Mouse (Mus musculus) cerebellum, postnatal 36 days (tissue): ENCODE measurements around the gene Acbd3.

Experiments used
- DNase-seq, 2 experiments: peaks; one replicate each; pipeline ENCODE4 v3.0.0; 2021 to 2022; ENCODE audit warnings: mixed read lengths in 2 of 2

The Acbd3 gene

GRCm38 (mm10) chr1:180725704-180726179 is at the start of gene Acbd3:
TSS of gene Acbd3 (plus strand) at chr1:180726043.
- peak; percentile 85 to 88 for DNase-seq

- DNase-seq = no peak
Measured at GRCm38 (mm10) chr1:180691284-180691683, 34.6 kb upstream of the Acbd3 start.

DNA sequence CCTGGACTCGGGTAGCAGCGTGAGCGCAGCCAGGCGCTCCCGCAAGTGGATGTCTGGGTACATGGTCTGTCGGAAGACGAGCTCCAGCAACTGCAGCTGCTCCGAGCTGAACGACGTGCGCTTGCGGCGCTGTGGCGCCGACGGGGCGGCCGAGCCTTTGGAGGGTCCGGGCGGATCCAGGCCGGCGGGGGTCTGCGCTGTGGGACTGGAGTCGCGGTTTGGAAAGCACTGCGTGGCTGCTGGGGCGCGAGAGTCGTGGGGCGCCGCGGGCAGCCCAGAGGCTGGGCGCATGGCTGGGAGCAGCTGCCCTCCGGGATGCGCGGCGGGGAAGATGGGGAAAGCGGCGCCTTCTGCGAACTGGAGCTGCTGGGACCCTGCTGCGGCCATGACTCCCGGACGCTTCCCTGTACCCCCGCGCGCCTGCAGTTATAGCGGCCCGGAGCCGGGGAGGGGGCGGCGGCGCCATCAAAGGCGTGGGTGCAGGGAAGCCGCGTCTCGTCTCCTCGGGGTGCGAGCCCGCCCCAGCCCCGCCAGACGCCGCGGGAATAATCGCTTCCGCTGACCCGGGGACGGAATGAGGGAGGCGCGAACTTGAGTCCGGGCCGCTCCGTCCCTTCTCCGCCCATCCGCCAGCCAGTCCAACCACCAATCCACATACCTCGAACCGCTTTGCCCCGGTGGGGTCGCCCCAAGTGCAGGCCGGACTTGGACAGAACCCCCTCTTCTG is 29.1 kb upstream of the Acbd3 start, which contains the start of gene Mixl1:
Mixl1 (minus strand) TSS at position 409 of the 727 bp plus-strand sequence.
- no peak for DNase-seq

DNA sequence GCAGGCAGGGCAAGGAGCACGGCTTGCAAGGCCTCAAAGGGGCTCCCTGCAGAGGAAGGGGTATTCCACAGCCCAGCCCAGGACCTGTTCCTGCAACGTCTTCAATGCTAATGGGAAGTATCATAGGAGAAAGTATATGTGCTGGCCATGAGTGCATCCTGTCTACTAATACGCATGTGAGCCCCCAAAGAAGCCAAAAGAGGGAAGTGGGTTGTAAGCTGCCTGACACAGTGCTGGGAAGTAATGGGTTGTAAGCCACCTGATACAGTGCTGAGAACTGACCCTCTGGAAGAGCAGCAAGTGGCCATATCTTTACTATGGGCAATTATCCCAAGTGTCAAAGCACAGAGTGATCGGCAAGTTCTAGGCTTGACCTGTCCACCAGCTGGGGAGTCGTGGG is 27.8 kb upstream of the Acbd3 start:
- no peak for DNase-seq

- no peak for DNase-seq
Measured at GRCm38 (mm10) chr1:180703400-180703799, 22.4 kb upstream of the Acbd3 start.

- DNase-seq = no peak
Measured at GRCm38 (mm10) chr1:180707368-180707767, 18.5 kb upstream of the Acbd3 start.

DNA sequence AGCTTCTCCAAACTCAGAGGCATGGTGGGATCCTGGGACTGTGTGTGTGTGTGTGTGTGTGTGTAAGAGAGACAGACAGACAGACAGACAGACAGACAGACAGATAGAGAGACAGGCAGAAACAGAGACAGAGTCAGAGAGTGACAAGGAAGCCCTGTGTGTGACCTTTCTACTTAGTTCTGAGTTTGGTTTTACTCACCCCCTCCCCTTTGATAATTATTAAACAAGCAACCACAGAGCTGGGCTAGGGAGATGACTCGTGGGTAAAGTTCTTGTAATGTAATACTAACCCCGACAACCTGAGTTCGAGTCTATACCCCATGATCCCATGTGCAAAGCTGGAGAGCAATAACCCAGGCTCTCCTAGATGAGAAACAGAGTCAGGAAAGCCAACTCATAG is 18.0 kb upstream of the Acbd3 start:
- no peak for DNase-seq

- no peak for DNase-seq
Measured at GRCm38 (mm10) chr1:180708935-180709776, 16.7 kb upstream of the Acbd3 start.

DNA sequence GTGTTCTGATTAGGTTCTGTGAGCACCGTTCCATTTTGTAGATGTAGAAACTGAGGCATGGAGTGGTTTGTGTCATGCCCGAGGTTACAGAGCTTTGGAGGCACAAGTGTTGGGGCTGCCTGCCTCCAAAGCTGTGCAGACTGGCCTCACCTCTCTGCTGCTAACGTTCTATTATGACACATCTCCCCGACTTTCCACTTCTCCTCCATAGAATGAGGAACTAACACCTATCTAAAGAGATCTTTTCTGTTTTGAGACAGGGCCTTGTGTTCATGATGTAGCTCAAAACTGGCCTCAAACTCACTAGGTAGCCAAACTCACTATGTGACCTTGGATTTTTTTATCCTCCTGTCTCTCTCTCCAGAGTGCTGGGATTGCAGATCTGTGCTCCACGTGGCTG is 7.1 kb upstream of the Acbd3 start:
- no peak for DNase-seq

DNA sequence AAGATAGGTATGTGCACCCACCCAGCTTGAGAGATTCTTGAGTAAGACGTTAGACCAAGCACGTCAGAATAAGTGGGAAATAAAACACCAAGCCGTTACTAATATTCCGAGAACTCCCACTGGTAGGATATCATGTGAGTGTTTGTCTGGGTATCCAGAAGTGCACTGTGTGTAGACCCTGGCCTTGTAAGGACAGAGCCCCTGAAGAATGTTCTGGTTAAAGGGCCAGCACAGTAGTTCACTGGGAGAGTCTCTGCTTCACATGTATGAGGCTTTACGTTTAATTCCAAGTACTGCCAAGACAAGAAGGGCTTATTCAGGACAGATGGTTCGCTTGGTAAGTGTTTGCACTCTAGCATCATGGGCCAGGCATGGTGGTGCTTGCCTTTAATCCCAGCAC is 6.4 kb upstream of the Acbd3 start:
- DNase-seq = no peak

- peak; percentile 83 to 89 for DNase-seq
Measured at GRCm38 (mm10) chr1:180719951-180720689, 5.7 kb upstream of the Acbd3 start.

- no peak for DNase-seq
Measured at GRCm38 (mm10) chr1:180722608-180723007, 3.2 kb upstream of the Acbd3 start.

- DNase-seq = no peak
Measured at GRCm38 (mm10) chr1:180723701-180724238, 2.1 kb upstream of the Acbd3 start.

DNA sequence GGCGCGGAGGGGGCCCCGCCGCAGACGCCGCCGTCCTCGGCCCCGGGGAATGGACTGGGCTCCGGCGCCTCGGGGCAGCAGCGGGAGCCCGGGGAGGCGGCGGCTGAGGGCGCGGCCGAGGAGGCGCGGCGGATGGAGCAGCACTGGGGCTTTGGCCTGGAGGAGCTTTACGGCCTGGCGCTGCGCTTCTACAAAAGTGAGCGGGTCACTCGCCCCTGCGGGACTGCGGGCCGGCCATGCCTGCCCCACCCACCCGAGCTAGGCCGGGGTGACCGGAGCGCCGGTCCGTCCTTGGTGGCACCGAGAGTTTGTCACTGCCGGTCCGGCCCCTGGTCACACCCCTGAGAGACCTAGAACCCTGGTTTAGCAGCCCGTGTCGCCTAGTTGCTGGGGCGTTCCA is 340 bp downstream of the Acbd3 start:
- DNase-seq = no peak

DNA sequence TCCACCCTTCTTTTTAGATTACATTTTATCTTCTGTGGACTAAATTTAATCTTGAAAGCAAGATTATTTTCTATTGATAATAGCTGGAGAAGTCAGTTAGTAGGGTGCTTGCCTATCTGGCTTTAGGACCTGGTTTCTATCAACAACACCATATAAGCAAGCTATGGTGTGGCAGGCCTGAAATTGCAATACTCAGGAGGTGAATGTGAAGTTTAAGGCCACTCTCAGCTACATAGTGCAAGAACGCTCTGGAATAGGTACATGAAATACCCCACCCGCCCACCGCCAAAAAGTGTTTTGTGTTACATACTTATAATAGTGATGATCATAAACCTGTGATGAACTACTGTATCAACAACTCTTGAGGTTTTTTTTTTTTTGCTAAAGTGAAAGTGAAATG is 3.4 kb downstream of the Acbd3 start:
- DNase-seq = no peak

DNA sequence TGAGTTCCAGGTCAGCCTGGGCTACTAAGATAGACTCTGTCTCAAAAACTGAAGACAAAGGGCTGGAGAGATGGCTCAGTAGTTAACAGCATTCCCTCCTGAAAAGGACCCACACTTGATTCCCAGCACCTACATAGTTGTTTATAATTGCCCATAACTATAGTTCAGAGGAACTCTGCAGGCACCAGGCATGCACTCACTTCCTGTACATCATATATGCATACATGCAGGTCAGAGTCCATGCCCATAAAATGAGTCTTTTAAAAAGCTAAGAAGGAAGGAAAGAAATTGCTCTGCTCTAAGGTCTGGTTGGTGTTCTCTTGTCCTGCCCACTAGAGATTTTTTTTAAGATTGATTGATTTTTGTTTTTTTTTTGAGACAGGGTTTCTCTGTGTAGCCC is 22.0 kb downstream of the Acbd3 start:
- no peak for DNase-seq

- no peak for DNase-seq
Measured at GRCm38 (mm10) chr1:180752115-180752514, 26.3 kb downstream of the Acbd3 start.

GRCm38 (mm10) chr1:180754376-180754775 is 28.5 kb downstream of the Acbd3 start:
- DNase-seq = no peak

- DNase-seq = no peak
Measured at GRCm38 (mm10) chr1:180756711-180757110, 30.9 kb downstream of the Acbd3 start.

- no peak for DNase-seq
Measured at GRCm38 (mm10) chr1:180757252-180757955, 31.6 kb downstream of the Acbd3 start.

DNA sequence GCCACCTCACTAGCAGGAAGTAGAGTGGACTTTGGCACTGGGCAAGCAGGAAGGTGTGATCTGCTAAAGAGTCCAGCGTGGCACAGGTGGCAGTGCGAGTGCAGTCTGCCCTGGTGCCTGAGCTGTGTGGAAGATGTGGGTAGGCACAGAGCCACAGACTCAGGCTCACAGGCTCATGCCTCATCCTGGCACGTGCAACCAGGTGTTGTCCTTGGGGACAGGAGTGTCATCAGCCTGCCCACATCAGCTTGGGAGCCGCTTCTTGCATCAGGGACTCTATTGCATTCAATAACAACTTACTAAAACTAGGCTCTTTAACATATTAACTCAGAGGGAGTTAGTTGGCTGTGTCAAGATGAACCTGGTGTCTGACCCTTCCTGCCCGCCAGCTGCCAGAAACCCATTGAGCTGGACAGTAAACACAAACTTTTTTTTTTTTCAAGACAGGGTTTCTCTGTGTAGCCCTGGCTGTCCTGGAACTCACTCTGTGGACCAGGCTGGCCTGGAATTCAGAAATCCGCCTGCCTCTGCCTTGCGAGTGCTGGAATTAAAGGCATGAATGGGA is 32.2 kb downstream of the Acbd3 start:
- no peak for DNase-seq

DNA sequence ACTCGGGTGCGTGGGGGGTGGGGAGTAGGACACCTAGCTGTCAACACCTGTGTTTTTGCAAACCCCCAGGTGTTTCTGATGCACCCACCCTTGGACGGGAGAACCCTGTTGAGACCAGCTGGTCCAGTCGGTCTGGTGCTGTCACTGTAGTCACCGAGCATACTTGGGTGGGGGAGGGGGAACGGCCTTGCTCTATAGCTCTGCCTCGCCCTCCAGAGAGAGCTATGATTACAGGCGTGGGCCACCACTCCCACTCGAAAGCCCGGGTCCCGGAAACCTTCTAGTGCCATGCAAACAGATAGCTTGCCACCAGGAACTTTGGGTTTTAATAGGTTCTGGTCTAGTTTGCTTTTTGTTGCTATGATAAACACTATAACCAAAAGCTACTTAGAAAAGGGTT is 36.3 kb downstream of the Acbd3 start:
- peak in 1 of 2 experiments; percentile 16 for DNase-seq
